24 mouse cellular contexts compared by ENCODE assay signal in genomic region chrX:19286431-19286830, GRCm38 (mm10).
DNase-seq lines count a peak whose midpoint lies in the region; ATAC-seq and TF ChIP-seq lines count a peak whose summit lies in the region.
"Had no signal": no experiment of that assay in that cellular context is flagged by ENCODE, and none has a peak within 500 bp of the region (broad histone marks: within the 10 kb centered on the region; RNA-seq: fewer than 3 reads in every experiment).

No protein-coding gene starts in this region.

- ATAC-seq in kidney, embryonic 14.5 days (ENCODE audit: low FRiP score, low TSS enrichment), result no peak
- ATAC-seq: CD4-positive, CD25-positive, alpha-beta regulatory T cell, adult 4 months; forebrain, embryonic 15.5 days had no signal

- H3K4me3 ChIP-seq in kidney, adult 2 months (ENCODE audit: insufficient read depth, low read depth, low read length), result no peak overlapping the region
- H3K4me3 ChIP-seq in kidney, embryonic 14.5 days (ENCODE audit: low read length), result no peak overlapping the region
- H3K4me3 ChIP-seq: embryonic facial prominence, embryonic 10.5 days; embryonic facial prominence, embryonic 13.5 days; erythroblast, embryonic 14.5 days; forebrain, embryonic 12.5 days; forebrain, embryonic 15.5 days; heart, adult 2 months; heart, embryonic 10.5 days; heart, embryonic 13.5 days had no signal

- no peaks in the 10 kb centered on the region for H3K9me3 ChIP-seq in kidney, embryonic 14.5 days (ENCODE audit: control insufficient read depth, low read length)
- H3K9me3 ChIP-seq: embryonic facial prominence, embryonic 10.5 days; embryonic facial prominence, embryonic 13.5 days; forebrain, embryonic 12.5 days; forebrain, embryonic 15.5 days; heart, embryonic 10.5 days; heart, embryonic 13.5 days had no signal

- DNase-seq in kidney, adult 2 months, result peak; percentile 82
- DNase-seq in kidney, adult 9 months, result peak; percentile 68
- DNase-seq in kidney, postnatal 14 days, result peak; percentile 44
- no peak for DNase-seq in cerebellum, adult 8-10 months
- DNase-seq in left cerebral cortex, postnatal 14 days (ENCODE audit: low spot score in 2 of 2), result no peak
- DNase-seq: adrenal gland, adult 2 months; adrenal gland, postnatal 14 days; cerebellum, adult 11 months; cerebellum, adult 2 months; cerebellum, postnatal 36 days; gastrocnemius, postnatal 25 days; heart, adult 2 months; heart, postnatal 14 days; heart, postnatal 4 days had no signal

- peaks cover 5% of the 10 kb centered on the region; the same call in 1 of the 2 replicates for H3K4me1 ChIP-seq in kidney, adult 2 months (ENCODE audit: control insufficient read depth, insufficient read depth, low read length)
- H3K4me1 ChIP-seq in kidney, embryonic 14.5 days (ENCODE audit: control insufficient read depth, insufficient read depth, low read length), result no peaks in the 10 kb centered on the region
- H3K4me1 ChIP-seq: embryonic facial prominence, embryonic 10.5 days; embryonic facial prominence, embryonic 13.5 days; forebrain, embryonic 12.5 days; forebrain, embryonic 15.5 days; heart, embryonic 10.5 days; heart, embryonic 13.5 days had no signal

- intact Hi-C loops in left cerebral cortex, postnatal 14 days (cut with DNase I), result loop anchor here (10.0 kb wide), 1 partner anchor 58 kb away; no protein-coding TSS in a partner anchor

- H3K27me3 ChIP-seq in kidney, adult 2 months (replicated peaks; ENCODE audit: control insufficient read depth, insufficient read depth, low read length), result no peaks in the 10 kb centered on the region
- H3K27me3 ChIP-seq in kidney, embryonic 14.5 days (ENCODE audit: control insufficient read depth, insufficient read depth, low read length), result no peaks in the 10 kb centered on the region
- H3K27me3 ChIP-seq: embryonic facial prominence, embryonic 13.5 days; forebrain, embryonic 12.5 days; forebrain, embryonic 15.5 days; heart, embryonic 13.5 days had no signal

- 55% methylated on average over 5 of the region's 5 CpGs for WGBS in kidney, adult 2 months
- WGBS in kidney, embryonic 14.5 days, result 88% methylated on average over 5 of the region's 5 CpGs

- no peaks in the 10 kb centered on the region for H3K36me3 ChIP-seq in kidney, adult 2 months (ENCODE audit: control insufficient read depth, insufficient read depth, low read length)
- no peaks in the 10 kb centered on the region for H3K36me3 ChIP-seq in kidney, embryonic 14.5 days (ENCODE audit: control insufficient read depth, insufficient read depth, low read length)
- H3K36me3 ChIP-seq: embryonic facial prominence, embryonic 10.5 days; embryonic facial prominence, embryonic 13.5 days; forebrain, embryonic 12.5 days; forebrain, embryonic 15.5 days; heart, embryonic 10.5 days; heart, embryonic 13.5 days had no signal

- no peak for TF ChIP-seq CTCF in kidney, adult 2 months (conservative IDR thresholded peaks at IDR 0.05; ENCODE audit: insufficient read depth, insufficient read length, low read depth, low read length)

- no peak overlapping the region for H3K27ac ChIP-seq in kidney, adult 2 months (ENCODE audit: insufficient read depth, low read depth, low read length)
- no peak overlapping the region for H3K27ac ChIP-seq in kidney, embryonic 14.5 days (ENCODE audit: low read depth, low read length)
- H3K27ac ChIP-seq: embryonic facial prominence, embryonic 10.5 days; embryonic facial prominence, embryonic 13.5 days; forebrain, embryonic 12.5 days; forebrain, embryonic 15.5 days; heart, adult 2 months; heart, embryonic 10.5 days; heart, embryonic 13.5 days; hindbrain, embryonic 14.5 days had no signal

- H3K9ac ChIP-seq in kidney, embryonic 14.5 days (ENCODE audit: low read depth, low read length), result no peak overlapping the region
- H3K9ac ChIP-seq: embryonic facial prominence, embryonic 13.5 days; forebrain, embryonic 12.5 days; forebrain, embryonic 15.5 days; heart, embryonic 13.5 days; hindbrain, embryonic 14.5 days had no signal

- TF ChIP-seq POLR2A in kidney, adult 2 months (IDR thresholded peaks at IDR 0.05; ENCODE audit: low read depth, low read length), result no peak

- H3K4me2 ChIP-seq in kidney, embryonic 14.5 days (replicated peaks; ENCODE audit: low read depth, low read length), result no peak overlapping the region
- H3K4me2 ChIP-seq: embryonic facial prominence, embryonic 13.5 days; forebrain, embryonic 12.5 days; forebrain, embryonic 15.5 days; heart, embryonic 13.5 days; hindbrain, embryonic 14.5 days had no signal

Comparison
In these comparisons a context has a peak if more than half of its experiments do, and no peak if none do; other contexts are left out.
1. DNase-seq: peak in kidney, adult 2 months (single experiment), kidney, adult 9 months (single experiment) and kidney, postnatal 14 days (single experiment); none in cerebellum, adult 8-10 months (single experiment) and left cerebral cortex, postnatal 14 days (0 of 2).